7 mouse cellular contexts compared by ENCODE assay signal in the genomic region with DNA sequence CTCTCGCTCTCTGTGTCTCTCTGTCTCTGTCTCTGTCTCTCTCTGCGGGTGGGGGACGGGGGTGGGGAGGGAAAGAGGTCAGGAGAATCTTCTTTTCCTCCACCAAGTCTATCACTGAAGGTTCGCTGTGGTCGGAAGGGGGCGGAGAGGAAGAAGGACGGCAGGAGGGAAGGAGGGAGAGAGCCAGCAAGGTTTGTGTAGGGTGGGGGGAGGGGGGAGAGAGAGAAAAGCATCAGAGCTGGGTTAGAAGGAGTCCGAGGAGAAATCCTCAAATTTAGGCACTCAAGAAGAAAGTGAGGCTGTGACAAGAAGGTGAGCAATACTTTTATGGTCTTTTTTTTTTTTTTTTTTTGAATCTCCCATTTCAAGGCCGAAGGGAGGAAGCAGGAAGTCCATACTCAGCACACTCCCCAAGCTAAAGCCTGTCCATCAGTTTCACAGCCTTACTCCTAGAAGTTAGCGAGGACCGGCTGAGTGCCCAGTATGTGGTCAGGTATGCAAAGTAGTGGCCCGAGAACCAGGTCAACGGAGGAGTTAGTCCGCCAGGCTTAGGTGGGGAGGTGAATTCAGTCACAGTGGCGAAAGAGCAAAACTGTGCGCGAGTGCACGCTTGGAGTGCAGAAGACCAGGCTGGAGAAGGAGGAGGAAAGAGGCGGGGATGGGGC. TPM values are rescaled to one million over a fixed set of nuclear protein-coding genes. Genes with fewer than 3 reads are reported as not detected.
A peak's percentile ranks its signal among the peaks of the same experiment; 100 is the strongest.
DNase-seq lines count a peak whose midpoint lies in the region; ATAC-seq and TF ChIP-seq lines count a peak whose summit lies in the region.

No protein-coding gene starts in this region.

- peaks cover 35% of the 10 kb centered on the region for H3K79me2 ChIP-seq in C2C12 (ENCODE audit: control insufficient read depth, insufficient read depth)

- peak overlapping the region; percentile 40 for H3K4me2 ChIP-seq in stomach, embryonic 14.5 days (replicated peaks; ENCODE audit: low read depth, low read length)

- no peaks in the 10 kb centered on the region for H3K27me3 ChIP-seq in C2C12 (ENCODE audit: control insufficient read depth, insufficient read depth, insufficient read length)
- H3K27me3 ChIP-seq in stomach, embryonic 14.5 days (ENCODE audit: control insufficient read depth, insufficient read depth, low read length): no peaks in the 10 kb centered on the region

- no peaks in the 10 kb centered on the region for H3K36me3 ChIP-seq in C2C12 (ENCODE audit: control insufficient read depth, insufficient read depth)
- H3K36me3 ChIP-seq in stomach, embryonic 14.5 days (ENCODE audit: control insufficient read depth, insufficient read depth, low read length): no peaks in the 10 kb centered on the region

- no peak overlapping the region; the same call in 1 of the 2 replicates for H3K9ac ChIP-seq in stomach, embryonic 14.5 days (replicated peaks; ENCODE audit: low read depth, low read length)

- H3K79me3 ChIP-seq in C2C12 (ENCODE audit: low read depth): peaks cover 5% of the 10 kb centered on the region

- peak; percentile 86 for DNase-seq in 416B (ENCODE audit: low read depth)
- peak; percentile 32 for DNase-seq in cerebellum, adult 8-10 months
- peak; percentile 25 to 74 for DNase-seq in heart, adult 18-20 months
- DNase-seq in kidney, adult 8-10 months: peak; percentile 50 to 54

- H3K9me3 ChIP-seq in stomach, embryonic 14.5 days (ENCODE audit: control insufficient read depth, low read depth, low read length): no peaks in the 10 kb centered on the region

- peak overlapping the region; percentile 21 for H3K4me3 ChIP-seq in C2C12 (ENCODE audit: insufficient read depth, poor library complexity, severe bottlenecking)
- H3K4me3 ChIP-seq in stomach, embryonic 14.5 days (ENCODE audit: low read depth, low read length): peak overlapping the region; percentile 23

- ATAC-seq in megakaryocyte, adult 5-6 weeks (ENCODE audit: poor library complexity, severe bottlenecking): peak; percentile 3; the same call in 1 of the 2 replicates
- ATAC-seq in stomach, embryonic 14.5 days (ENCODE audit: insufficient number of reproducible peaks, insufficient read depth, low FRiP score, low read depth): peak; percentile 36; the same call in 1 of the 2 replicates

- 18% methylated on average over 18 of the region's 19 CpGs for WGBS in stomach, embryonic 14.5 days

- H3K27ac ChIP-seq in stomach, embryonic 14.5 days (ENCODE audit: low read length): peak overlapping the region; percentile 90

- H3K4me1 ChIP-seq in stomach, embryonic 14.5 days (ENCODE audit: control insufficient read depth, insufficient read depth, low read length): 0 out of 2 replicates have a peak, but pooled peaks cover 3% of the 10 kb centered on the region

- no peak for TF ChIP-seq CTCF in C2C12 (IDR thresholded peaks at IDR 0.05; ENCODE audit: control insufficient read depth, insufficient read depth, insufficient read length)

- peak overlapping the region; percentile 83 for H3ac ChIP-seq in C2C12 (ENCODE audit: control insufficient read depth, insufficient read length, low read depth)

TF ChIP-seq in C2C12, 6 proteins besides CTCF, POLR2A, EP300 and RAD21:
- TF ChIP-seq MAX (IDR thresholded peaks at IDR 0.05): no peak
- no peak for TF ChIP-seq MYOG (IDR thresholded peaks at IDR 0.05; ENCODE audit: control insufficient read depth, extremely low read depth, insufficient read length)
- TF ChIP-seq FOSL1 (IDR thresholded peaks at IDR 0.05; ENCODE audit: insufficient read depth, low read length, poor library complexity, severe bottlenecking): no peak
- TF ChIP-seq CEBPB (IDR thresholded peaks at IDR 0.05; ENCODE audit: low read depth): no peak
- TF ChIP-seq MYOD1 (IDR thresholded peaks at IDR 0.05; ENCODE audit: control insufficient read depth, insufficient read length, low read depth): no peak

RNA-seq across cellular contexts. Expression of a gene that starts 0.7 kb away (rescaled TPM):
- polyA plus RNA-seq in C2C12 (2012; fragmentation: generic; extraction: Trizol): 14.2 TPM
- total RNA-seq in heart, adult 18-20 months (2021): 10 to 100 TPM; 21.0 to 23.8 TPM
- 36.5 and 41.4 TPM in 2 replicates for total RNA-seq in megakaryocyte, adult 5-6 weeks (2015)
- total RNA-seq in megakaryocyte, adult 5-6 weeks (2017): 56.6 and 62.1 TPM in 2 replicates
- polyA plus RNA-seq in stomach, embryonic 14.5 days (2014; fragmentation: Nextera tagmentation; extraction: Ambion mirVana): 39.5 and 42.9 TPM in 2 replicates

Comparison
In these comparisons a context has a peak if more than half of its experiments do, and no peak if none do; other contexts are left out.
1. Peak in every context shown above with its lines: DNase-seq, ATAC-seq, H3K4me3 ChIP-seq and H3K27ac ChIP-seq.
2. DNase-seq: peak in every context shown above with its lines; median percentile 86 in 416B; 52 in kidney, adult 8-10 months; 50 in heart, adult 18-20 months; 32 in cerebellum, adult 8-10 months.